Mouse (Mus musculus) small intestine, adult 2 months (tissue): ENCODE data around the gene Ak5.

Experiments
- CTCF ChIP-seq: fragments of 200-500 bp; IDR thresholded peaks from 2 replicates; pipeline ENCODE4 v1.5.1; 2012; ENCODE audit warnings: low read depth, mild to moderate bottlenecking, control low read depth, inconsistent platforms, low read length, moderate library complexity, mixed read lengths; ENCODE audit not compliant: insufficient replicate concordance, insufficient read length; ENCODE audit errors: extremely low read depth
- POLR2A ChIP-seq: fragments of 200-500 bp; IDR thresholded peaks from 2 replicates; pipeline ENCODE4 v1.6.1; 2012; ENCODE audit warnings: low read depth, mild to moderate bottlenecking, control low read depth, inconsistent platforms, low read length, moderate library complexity

DNA sequence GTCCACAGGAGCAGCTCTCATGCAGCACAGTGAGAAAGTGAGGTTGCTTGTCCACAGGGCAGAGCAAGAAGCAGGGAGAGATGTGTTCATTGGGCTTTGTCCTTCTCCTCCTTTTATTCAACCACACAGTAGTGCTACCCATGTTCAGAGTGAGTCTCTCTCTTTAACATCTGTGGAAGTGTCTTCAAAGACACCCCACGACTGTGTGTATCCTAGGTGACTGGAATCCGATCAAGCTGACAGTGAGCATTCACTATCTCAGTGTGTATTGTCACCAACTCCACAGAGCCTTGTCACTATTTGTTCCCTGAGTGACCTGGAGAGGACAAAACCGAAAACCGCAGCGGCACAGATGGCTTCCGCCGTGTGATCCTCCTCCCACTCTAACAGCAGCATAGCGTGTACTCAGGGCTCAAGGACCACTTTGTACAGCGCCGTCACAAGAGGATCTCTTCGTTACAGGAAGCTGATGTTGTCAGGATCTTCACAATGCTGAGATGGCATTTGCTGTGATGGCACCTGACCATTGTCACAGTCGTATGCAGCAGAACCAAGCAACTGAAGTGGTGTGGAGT is 159.7 kb downstream of the Ak5 start:
- TF ChIP-seq POLR2A, result no peak
- TF ChIP-seq CTCF, result no peak
